Mouse (Mus musculus): ENCODE data around the gene Pla2g12a.

Pla2g12a gene

GRCm38 (mm10) chr3:129901271-129901809, 22.9 kb downstream of the Pla2g12a start, which contains the start of gene Casp6:
Gene Casp6, plus strand, starts transcription at chr3:129901425.
- peak; percentile 88 to 89 for DNase-seq

DNA sequence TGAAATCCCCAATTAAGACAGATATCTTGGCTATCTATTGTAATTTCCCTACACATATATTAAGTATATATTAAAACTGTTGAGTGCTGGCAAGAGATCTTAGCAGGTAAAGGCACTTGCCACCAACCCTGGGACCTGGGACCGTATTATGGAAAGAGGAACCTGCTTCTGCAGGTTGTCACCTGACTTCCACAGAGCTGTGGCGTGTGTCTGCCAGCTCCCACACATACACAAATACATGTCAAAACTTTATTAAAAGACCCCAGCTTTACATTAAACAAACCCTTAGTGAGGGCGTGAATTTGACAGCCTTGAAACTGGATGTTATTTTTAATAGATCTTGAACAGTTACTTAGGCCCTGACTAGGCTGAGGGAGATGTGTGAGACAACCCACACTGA, 25.0 kb downstream of the Pla2g12a start:
- no peak for DNase-seq

DNA sequence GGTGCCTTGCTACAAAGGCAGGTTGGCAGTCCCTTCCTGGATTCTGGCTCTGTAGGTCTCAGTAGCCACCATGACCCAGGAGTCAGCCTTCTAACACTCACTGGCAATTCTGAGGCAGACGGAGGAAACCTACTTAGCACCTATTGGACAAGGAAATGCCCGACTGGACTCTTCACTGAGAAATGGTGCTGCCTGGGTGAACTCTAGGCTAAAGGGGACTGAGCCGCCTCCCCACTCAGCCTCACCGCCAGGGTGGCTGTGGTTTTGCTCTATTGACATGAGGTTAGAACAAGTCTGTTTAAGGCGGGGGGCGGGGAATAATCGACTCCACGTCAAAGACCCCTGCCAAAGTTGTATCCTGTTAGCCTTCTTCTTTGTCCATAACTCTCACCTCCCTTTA, 25.5 kb downstream of the Pla2g12a start:
- no peak for DNase-seq

DNA sequence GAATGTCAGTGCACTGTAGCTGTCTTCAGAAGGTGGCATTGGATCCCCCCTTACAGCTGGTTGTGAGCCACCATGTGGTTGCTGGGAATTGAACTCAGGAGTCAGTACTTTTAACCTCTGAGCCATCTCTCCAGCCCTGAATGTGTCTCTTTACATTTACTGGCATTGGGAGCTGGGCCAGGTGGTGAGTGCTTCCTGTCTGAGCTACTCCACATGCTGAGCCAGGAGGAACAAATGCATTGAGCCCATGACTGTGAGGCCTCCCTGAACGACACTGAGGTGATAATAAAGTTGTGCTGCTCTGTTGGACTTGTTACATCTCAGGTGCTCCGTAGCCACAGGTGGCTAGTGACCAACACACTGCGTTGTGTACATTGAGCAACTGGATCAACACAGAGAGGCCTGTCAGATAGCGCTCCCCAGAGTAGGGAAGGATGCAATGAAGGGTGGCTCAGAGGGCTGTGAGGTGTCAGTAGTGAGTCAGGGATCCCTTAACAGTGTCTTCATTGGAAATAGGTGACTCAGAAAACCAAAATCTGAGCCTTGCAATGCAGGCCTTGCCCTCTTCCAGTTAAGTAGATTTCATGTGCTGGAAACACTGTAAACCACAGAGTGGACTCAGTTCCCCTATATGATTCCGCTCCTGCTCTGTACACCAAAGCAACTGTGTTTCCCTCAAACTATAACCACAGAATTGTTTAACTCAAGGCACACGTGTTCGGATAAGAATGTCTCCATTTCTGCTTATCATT, 26.2 kb downstream of the Pla2g12a start:
- DNase-seq: no peak

GRCm38 (mm10) chr3:129912025-129912424, 33.6 kb downstream of the Pla2g12a start:
- DNase-seq: no peak

- no peak for DNase-seq
Observed at GRCm38 (mm10) chr3:129913241-129913640, 34.8 kb downstream of the Pla2g12a start.

DNA sequence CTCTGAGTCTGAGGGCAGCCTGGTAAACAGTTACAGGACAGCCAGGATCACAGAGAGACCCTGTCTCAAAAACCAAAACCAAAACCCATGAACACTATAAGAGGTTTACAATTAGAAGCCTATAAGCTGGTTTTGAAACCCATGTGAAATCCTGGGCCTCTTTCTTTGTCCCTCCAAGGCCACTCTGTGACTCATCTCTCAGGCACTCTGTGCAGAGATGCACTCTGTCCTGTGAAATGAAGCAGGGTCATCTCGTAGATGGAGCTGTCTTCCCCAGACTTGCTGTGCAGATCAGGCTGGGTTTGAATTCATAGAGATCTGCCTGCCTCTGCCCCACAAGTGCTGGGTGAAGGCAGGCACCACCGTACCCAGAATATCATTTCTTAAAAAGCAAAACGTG, 39.0 kb downstream of the Pla2g12a start:
- DNase-seq: no peak

GRCm38 (mm10) chr3:129918434-129918833, 40.0 kb downstream of the Pla2g12a start:
- DNase-seq: peak; percentile 59 to 69

GRCm38 (mm10) chr3:129923581-129923980, 45.2 kb downstream of the Pla2g12a start:
- DNase-seq: no peak

- DNase-seq: no peak
Observed at GRCm38 (mm10) chr3:129925861-129926260, 47.5 kb downstream of the Pla2g12a start.

- no peak for DNase-seq
Observed at GRCm38 (mm10) chr3:129930213-129930778, 51.9 kb downstream of the Pla2g12a start.

GRCm38 (mm10) chr3:129932443-129932842, 54.0 kb downstream of the Pla2g12a start:
- DNase-seq: peak in 1 of 2 experiments; percentile 27

GRCm38 (mm10) chr3:129936561-129936960, 58.2 kb downstream of the Pla2g12a start:
- DNase-seq: no peak

DNA sequence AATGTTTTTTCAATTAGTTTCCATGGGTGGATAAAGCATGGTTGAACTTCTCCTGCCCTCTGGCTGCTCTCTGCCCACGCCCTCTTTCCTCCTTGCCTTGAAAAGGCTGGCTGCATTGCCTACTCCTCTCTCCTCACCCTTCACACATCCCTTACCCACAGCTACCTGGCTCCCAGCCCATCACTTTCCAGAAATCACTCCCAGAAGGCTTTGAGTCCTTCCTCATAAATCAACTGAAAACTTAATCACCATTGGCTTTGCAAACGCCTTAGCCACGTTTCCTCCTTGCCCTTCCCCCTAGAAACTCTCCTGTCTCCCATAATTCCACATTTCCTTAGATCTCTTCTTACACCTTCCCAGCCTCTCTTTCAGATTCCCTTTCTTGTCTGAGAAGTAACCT, 59.4 kb downstream of the Pla2g12a start:
- no peak for DNase-seq

- no peak for DNase-seq
Observed at GRCm38 (mm10) chr3:129939058-129939457, 60.7 kb downstream of the Pla2g12a start.

DNA sequence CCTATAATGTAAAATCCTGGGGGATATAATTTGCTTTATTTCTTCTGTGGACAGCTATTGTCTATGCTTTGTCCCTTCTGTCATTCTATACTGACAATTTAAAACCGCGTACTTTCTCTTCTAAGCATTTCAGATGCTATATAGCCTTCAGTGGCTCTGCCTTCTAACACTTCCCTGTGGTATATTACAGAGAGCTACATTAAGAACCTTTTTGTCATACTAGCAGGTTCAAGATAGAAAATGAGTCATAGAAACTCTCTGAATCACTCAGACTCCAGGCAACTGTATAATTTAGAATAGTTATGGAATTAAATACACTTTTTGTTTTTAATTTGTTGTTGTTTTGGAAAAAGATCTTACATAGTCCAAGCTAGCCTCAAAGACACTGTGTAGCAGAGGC, 62.4 kb downstream of the Pla2g12a start:
- no peak for DNase-seq

- no peak for DNase-seq
Observed at GRCm38 (mm10) chr3:129941291-129941690, 62.9 kb downstream of the Pla2g12a start.

GRCm38 (mm10) chr3:129943813-129944212, 65.4 kb downstream of the Pla2g12a start:
- no peak for DNase-seq
